Mouse (Mus musculus) thymus, postnatal 10 days (tissue): Measurements from ENCODE around the gene Mbtd1.
A peak's percentile ranks its signal among the peaks of the same experiment; 100 is the strongest.
"Not testable (repeated sequence)": the region's sequence is repeated elsewhere in the genome, so short reads cannot be mapped to it uniquely, and the experiment has no call there.

ENCODE experiments used
- DNase-seq, 2 experiments: peaks; one replicate each; pipeline ENCODE4 v3.0.0; 2021; ENCODE audit warnings: low spot score in 2 of 2

Mbtd1 gene

GRCm38 (mm10) chr11:93885572-93886410 is at the start of gene Mbtd1, which contains the start of gene Utp18:
Mbtd1 (plus strand) TSS chr11:93885852.
Utp18 (minus strand) TSS chr11:93885766.
- peak; percentile 99 for DNase-seq

- DNase-seq: no peak
Measured at GRCm38 (mm10) chr11:93847342-93847741, 38.3 kb upstream of the Mbtd1 start.

GRCm38 (mm10) chr11:93852546-93852945 is 33.1 kb upstream of the Mbtd1 start:
- DNase-seq: no peak

- peak in 1 of 2 experiments; percentile 63 for DNase-seq
Measured at GRCm38 (mm10) chr11:93856284-93856955, 29.2 kb upstream of the Mbtd1 start.

GRCm38 (mm10) chr11:93860540-93861172 is 25.0 kb upstream of the Mbtd1 start:
- no peak for DNase-seq

GRCm38 (mm10) chr11:93861193-93861592 is 24.5 kb upstream of the Mbtd1 start:
- no peak for DNase-seq

- no peak for DNase-seq
Measured at GRCm38 (mm10) chr11:93862045-93862623, 23.5 kb upstream of the Mbtd1 start.

- no peak for DNase-seq
Measured at GRCm38 (mm10) chr11:93862638-93863037, 23.0 kb upstream of the Mbtd1 start.

- DNase-seq: no peak
Measured at GRCm38 (mm10) chr11:93884068-93884467, 1.6 kb upstream of the Mbtd1 start.

GRCm38 (mm10) chr11:93884901-93885571 is 616 bp upstream of the Mbtd1 start:
- peak; percentile 64 to 68 for DNase-seq

- DNase-seq: peak; percentile 59 to 61
Measured at GRCm38 (mm10) chr11:93886411-93887079, 893 bp downstream of the Mbtd1 start.

- peak in 1 of 2 experiments; percentile 5 for DNase-seq
Measured at GRCm38 (mm10) chr11:93887080-93887447, 1.4 kb downstream of the Mbtd1 start.

GRCm38 (mm10) chr11:93897732-93898131 is 12.1 kb downstream of the Mbtd1 start:
- DNase-seq: no peak

GRCm38 (mm10) chr11:93906834-93907233 is 21.2 kb downstream of the Mbtd1 start:
- no peak for DNase-seq

GRCm38 (mm10) chr11:93907839-93908238 is 22.2 kb downstream of the Mbtd1 start:
- no peak for DNase-seq

GRCm38 (mm10) chr11:93908829-93909228 is 23.2 kb downstream of the Mbtd1 start:
- DNase-seq: no peak

GRCm38 (mm10) chr11:93911603-93912002 is 26.0 kb downstream of the Mbtd1 start:
- no peak for DNase-seq

- not testable (repeated sequence) for DNase-seq
Measured at GRCm38 (mm10) chr11:93915019-93915418, 29.4 kb downstream of the Mbtd1 start.

- DNase-seq: no peak
Measured at GRCm38 (mm10) chr11:93929106-93929505, 43.5 kb downstream of the Mbtd1 start.

GRCm38 (mm10) chr11:93940906-93941305 is 55.3 kb downstream of the Mbtd1 start:
- DNase-seq: no peak

- no peak for DNase-seq
Measured at GRCm38 (mm10) chr11:93944986-93945385, 59.3 kb downstream of the Mbtd1 start.
